Mouse (Mus musculus): ENCODE measurements around the gene Bfsp2. TPM values are rescaled to one million over a fixed set of nuclear protein-coding genes. Genes with fewer than 3 reads are reported as not detected.

The Bfsp2 gene
- polyA plus RNA-seq, 1 experiment from 2014 or later = 1.1 TPM

- H3K27ac ChIP-seq (replicated peaks; ENCODE audit: low read depth, low read length) = no peak overlapping the region
- no peak overlapping the region for H3K9ac ChIP-seq (ENCODE audit: low read length)
- no peaks in the 10 kb centered on the region for H3K9me3 ChIP-seq (ENCODE audit: control insufficient read depth, low read length)
- DNase-seq (ENCODE audit: low spot score) (peak; percentile 79), ATAC-seq (ENCODE audit: insufficient number of reproducible peaks, low FRiP score, low TSS enrichment, low read depth) (peak; percentile 84)
- H3K4me2 ChIP-seq (ENCODE audit: low read depth, severe bottlenecking) = no peak overlapping the region
- 0 out of 2 replicates have a peak, but pooled peaks cover 3% of the 10 kb centered on the region for H3K4me1 ChIP-seq (ENCODE audit: control insufficient read depth, insufficient read depth, low read length)
- WGBS = 24% methylated on average over 21 of the region's 21 CpGs
- H3K4me3 ChIP-seq (ENCODE audit: low read depth, low read length) = no peak overlapping the region
- H3K36me3 ChIP-seq (ENCODE audit: control insufficient read depth, insufficient read depth, low read length) = no peaks in the 10 kb centered on the region
- peaks cover 6% of the 10 kb centered on the region; the same call in 1 of the 2 replicates for H3K27me3 ChIP-seq (ENCODE audit: control insufficient read depth, insufficient read depth, low read length)
These were observed 81.6 kb downstream of the Bfsp2 start for GRCm38 (mm10) chr9:103398509-103399157.

DNA sequence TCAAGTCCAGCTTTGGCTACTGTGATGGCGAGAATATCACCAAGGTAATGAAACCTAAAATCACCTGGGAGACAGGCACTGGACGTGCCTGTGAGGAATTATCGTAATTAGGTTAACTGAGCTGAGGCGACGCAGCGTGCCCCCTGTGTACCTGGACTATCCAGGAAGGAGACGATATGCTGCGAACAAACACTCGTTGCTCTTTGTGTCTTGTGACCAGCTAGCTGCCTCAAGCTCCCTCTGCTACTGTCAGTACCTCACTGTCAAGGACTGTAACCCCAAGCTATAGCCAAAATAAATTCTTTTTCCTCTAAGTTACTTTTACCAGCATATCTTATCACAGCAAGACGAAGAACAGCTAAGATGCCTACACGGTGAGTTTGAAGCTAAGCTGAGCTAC, 87.0 kb downstream of the Bfsp2 start:
- no peak for ATAC-seq (ENCODE audit: insufficient number of reproducible peaks, low FRiP score, low TSS enrichment, low read depth)
- no peak for DNase-seq (ENCODE audit: low spot score)
- Histone ChIP-seq H3K4me1 (ENCODE audit: control insufficient read depth, insufficient read depth, low read length) (no peaks in the 10 kb centered on the region), H3K36me3 (ENCODE audit: control insufficient read depth, insufficient read depth, low read length) (no peaks in the 10 kb centered on the region), H3K9ac (ENCODE audit: low read length) (no peak overlapping the region), H3K4me2 (ENCODE audit: low read depth, severe bottlenecking) (no peak overlapping the region), H3K27ac (replicated peaks; ENCODE audit: low read depth, low read length) (no peak overlapping the region), H3K27me3 (ENCODE audit: control insufficient read depth, insufficient read depth, low read length) (peaks cover 10% of the 10 kb centered on the region), H3K4me3 (ENCODE audit: low read depth, low read length) (no peak overlapping the region), H3K9me3 (ENCODE audit: control insufficient read depth, low read length) (no peaks in the 10 kb centered on the region)
- WGBS = 85% methylated on average over 11 of the region's 11 CpGs

GRCm38 (mm10) chr9:103391796-103392372, 88.3 kb downstream of the Bfsp2 start:
- H3K36me3 ChIP-seq (ENCODE audit: control insufficient read depth, insufficient read depth, low read length) = no peaks in the 10 kb centered on the region
- H3K27ac ChIP-seq (replicated peaks; ENCODE audit: low read depth, low read length) = no peak overlapping the region
- H3K9ac ChIP-seq (ENCODE audit: low read length) = no peak overlapping the region
- H3K4me3 ChIP-seq (ENCODE audit: low read depth, low read length) = no peak overlapping the region
- no peak overlapping the region for H3K4me2 ChIP-seq (ENCODE audit: low read depth, severe bottlenecking)
- ATAC-seq (ENCODE audit: insufficient number of reproducible peaks, low FRiP score, low TSS enrichment, low read depth) (no peak), DNase-seq (ENCODE audit: low spot score) (no peak)
- peaks cover 10% of the 10 kb centered on the region for H3K27me3 ChIP-seq (ENCODE audit: control insufficient read depth, insufficient read depth, low read length)
- H3K9me3 ChIP-seq (ENCODE audit: control insufficient read depth, low read length) = no peaks in the 10 kb centered on the region
- H3K4me1 ChIP-seq (ENCODE audit: control insufficient read depth, insufficient read depth, low read length) = peaks cover 6% of the 10 kb centered on the region
- WGBS = 80% methylated on average over 6 of the region's 6 CpGs

GRCm38 (mm10) chr9:103389261-103389660, 91.0 kb downstream of the Bfsp2 start:
- H3K27me3 ChIP-seq (ENCODE audit: control insufficient read depth, insufficient read depth, low read length) = peaks cover 8% of the 10 kb centered on the region
- no peaks in the 10 kb centered on the region for H3K36me3 ChIP-seq (ENCODE audit: control insufficient read depth, insufficient read depth, low read length)
- H3K27ac ChIP-seq (replicated peaks; ENCODE audit: low read depth, low read length) = no peak overlapping the region
- WGBS = 97% methylated on average over 6 of the region's 6 CpGs
- ATAC-seq (ENCODE audit: insufficient number of reproducible peaks, low FRiP score, low TSS enrichment, low read depth) (no peak), DNase-seq (ENCODE audit: low spot score) (no peak)
- H3K4me2 ChIP-seq (ENCODE audit: low read depth, severe bottlenecking) = no peak overlapping the region
- peaks cover 10% of the 10 kb centered on the region for H3K4me1 ChIP-seq (ENCODE audit: control insufficient read depth, insufficient read depth, low read length)
- no peak overlapping the region for H3K4me3 ChIP-seq (ENCODE audit: low read depth, low read length)
- no peaks in the 10 kb centered on the region for H3K9me3 ChIP-seq (ENCODE audit: control insufficient read depth, low read length)
- H3K9ac ChIP-seq (ENCODE audit: low read length) = no peak overlapping the region

DNA sequence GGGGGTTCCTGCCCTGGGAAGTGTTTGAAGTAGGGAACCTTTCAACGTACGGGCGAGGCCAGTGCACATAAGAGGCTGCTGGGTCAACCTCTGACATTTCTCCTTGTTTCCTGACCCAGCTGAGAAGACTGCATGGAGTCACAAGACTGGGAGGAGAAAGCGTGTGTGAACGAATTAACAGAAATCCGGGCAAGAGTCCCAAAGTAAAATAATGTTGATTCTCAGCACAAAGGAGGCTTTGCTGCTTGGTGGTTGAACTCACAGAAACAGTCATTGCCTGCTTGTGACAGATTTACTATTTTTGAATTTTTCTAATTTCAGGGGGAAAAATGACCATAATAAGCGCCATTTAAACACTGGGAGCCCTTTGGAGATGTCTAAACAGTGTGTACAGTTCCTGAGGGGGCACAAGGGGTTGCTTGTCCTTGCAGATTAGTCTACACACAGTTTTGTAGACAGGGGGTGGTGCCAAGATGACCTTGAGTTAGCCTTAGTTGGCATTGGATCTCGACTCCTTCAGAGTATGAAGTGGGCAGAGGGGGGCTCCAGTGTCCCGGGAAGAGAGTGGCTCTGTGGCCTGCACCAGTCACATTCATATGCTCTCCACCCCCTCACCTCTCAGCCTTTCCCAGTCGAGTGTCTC, 93.1 kb downstream of the Bfsp2 start:
- H3K4me1 ChIP-seq (ENCODE audit: control insufficient read depth, insufficient read depth, low read length) = peaks cover 10% of the 10 kb centered on the region
- WGBS = 65% methylated on average over 10 of the region's 10 CpGs

GRCm38 (mm10) chr9:103386573-103386972, 93.6 kb downstream of the Bfsp2 start:
- H3K4me3 ChIP-seq (ENCODE audit: low read depth, low read length) = no peak overlapping the region
- H3K27ac ChIP-seq (replicated peaks; ENCODE audit: low read depth, low read length) = peak overlapping the region; percentile 62; the same call in 1 of the 2 replicates
- no peaks in the 10 kb centered on the region for H3K9me3 ChIP-seq (ENCODE audit: control insufficient read depth, low read length)
- no peak for ATAC-seq (ENCODE audit: insufficient number of reproducible peaks, low FRiP score, low TSS enrichment, low read depth)
- H3K4me1 ChIP-seq (ENCODE audit: control insufficient read depth, insufficient read depth, low read length) = peaks cover 10% of the 10 kb centered on the region
- H3K27me3 ChIP-seq (ENCODE audit: control insufficient read depth, insufficient read depth, low read length) = no peaks in the 10 kb centered on the region; the same call in 1 of the 2 replicates
- H3K9ac ChIP-seq (ENCODE audit: low read length) = no peak overlapping the region
- H3K4me2 ChIP-seq (ENCODE audit: low read depth, severe bottlenecking) = no peak overlapping the region
- peak; percentile 39 for DNase-seq (ENCODE audit: low spot score)
- 20% methylated on average over 5 of the region's 5 CpGs for WGBS
- no peaks in the 10 kb centered on the region for H3K36me3 ChIP-seq (ENCODE audit: control insufficient read depth, insufficient read depth, low read length)

More for the DNA sequence above, 93.1 kb downstream of the Bfsp2 start:
- DNase-seq (ENCODE audit: low spot score) (no peak), ATAC-seq (ENCODE audit: insufficient number of reproducible peaks, low FRiP score, low TSS enrichment, low read depth) (no peak)
- no peak overlapping the region for H3K4me3 ChIP-seq (ENCODE audit: low read depth, low read length)
- H3K27me3 ChIP-seq (ENCODE audit: control insufficient read depth, insufficient read depth, low read length) = no peaks in the 10 kb centered on the region; the same call in 1 of the 2 replicates
- no peak overlapping the region for H3K9ac ChIP-seq (ENCODE audit: low read length)
- no peaks in the 10 kb centered on the region for H3K9me3 ChIP-seq (ENCODE audit: control insufficient read depth, low read length)
- peak overlapping the region; percentile 62; the same call in 1 of the 2 replicates for H3K27ac ChIP-seq (replicated peaks; ENCODE audit: low read depth, low read length)
- no peaks in the 10 kb centered on the region for H3K36me3 ChIP-seq (ENCODE audit: control insufficient read depth, insufficient read depth, low read length)
- no peak overlapping the region for H3K4me2 ChIP-seq (ENCODE audit: low read depth, severe bottlenecking)

- no peak overlapping the region for H3K4me2 ChIP-seq (ENCODE audit: low read depth, severe bottlenecking)
- H3K27me3 ChIP-seq (ENCODE audit: control insufficient read depth, insufficient read depth, low read length) = no peaks in the 10 kb centered on the region
- no peak for DNase-seq (ENCODE audit: low spot score)
- WGBS = 9% methylated on average over 1 of the region's 1 CpGs
- peaks cover 10% of the 10 kb centered on the region for H3K4me1 ChIP-seq (ENCODE audit: control insufficient read depth, insufficient read depth, low read length)
- no peak for ATAC-seq (ENCODE audit: insufficient number of reproducible peaks, low FRiP score, low TSS enrichment, low read depth)
- no peak overlapping the region for H3K27ac ChIP-seq (replicated peaks; ENCODE audit: low read depth, low read length)
- no peak overlapping the region for H3K4me3 ChIP-seq (ENCODE audit: low read depth, low read length)
- H3K9ac ChIP-seq (ENCODE audit: low read length) = no peak overlapping the region
- H3K36me3 ChIP-seq (ENCODE audit: control insufficient read depth, insufficient read depth, low read length) = no peaks in the 10 kb centered on the region
- H3K9me3 ChIP-seq (ENCODE audit: control insufficient read depth, low read length) = no peaks in the 10 kb centered on the region
These were observed 94.6 kb downstream of the Bfsp2 start for GRCm38 (mm10) chr9:103385600-103385999.

DNA sequence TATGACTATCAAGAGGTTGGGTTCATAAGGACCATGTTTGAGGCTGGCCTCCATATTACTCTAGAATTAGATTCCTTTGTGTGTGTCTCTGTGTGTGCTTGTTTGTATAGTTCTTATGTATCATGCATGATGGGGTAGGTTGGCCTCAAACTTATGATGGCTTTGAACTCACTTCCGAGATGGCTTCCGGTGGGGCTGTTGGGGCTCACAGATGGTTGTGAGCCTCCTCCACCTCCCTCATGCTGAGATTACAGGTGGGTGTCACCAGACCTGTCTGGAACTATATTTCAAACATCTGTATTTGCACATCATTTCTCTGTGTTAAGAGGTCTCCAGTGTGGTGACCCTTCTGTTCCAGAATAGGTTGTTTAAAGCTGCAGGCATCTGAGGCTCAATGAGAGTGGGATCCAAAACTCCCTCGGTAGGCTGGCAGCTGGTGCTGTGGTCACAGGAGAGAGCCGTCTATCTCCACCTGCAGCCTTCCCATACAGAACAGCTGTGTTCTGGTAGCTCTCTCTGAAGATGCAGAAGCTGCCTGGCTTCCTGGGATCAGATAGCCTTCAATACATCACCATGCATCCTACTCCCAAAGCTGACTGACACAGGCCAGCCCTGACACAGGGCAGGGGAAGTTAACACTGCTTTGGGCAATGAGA, 96.0 kb downstream of the Bfsp2 start:
- Histone ChIP-seq H3K9ac (ENCODE audit: low read length) (no peak overlapping the region), H3K27me3 (ENCODE audit: control insufficient read depth, insufficient read depth, low read length) (no peaks in the 10 kb centered on the region), H3K9me3 (ENCODE audit: control insufficient read depth, low read length) (no peaks in the 10 kb centered on the region), H3K4me3 (ENCODE audit: low read depth, low read length) (no peak overlapping the region), H3K36me3 (ENCODE audit: control insufficient read depth, insufficient read depth, low read length) (no peaks in the 10 kb centered on the region), H3K4me1 (ENCODE audit: control insufficient read depth, insufficient read depth, low read length) (peaks cover 10% of the 10 kb centered on the region), H3K27ac (replicated peaks; ENCODE audit: low read depth, low read length) (no peak overlapping the region), H3K4me2 (ENCODE audit: low read depth, severe bottlenecking) (no peak overlapping the region)
- DNase-seq (ENCODE audit: low spot score) = no peak
- 72% methylated on average over 4 of the region's 4 CpGs for WGBS
- ATAC-seq (ENCODE audit: insufficient number of reproducible peaks, low FRiP score, low TSS enrichment, low read depth) = no peak

Data from limb, embryonic 11.5 days (tissue).